Mouse (Mus musculus): ENCODE measurements around the gene Ccdc149.

Gene Ccdc149

GRCm38 (mm10) chr5:52382837-52383236 is 88.5 kb downstream of the Ccdc149 start:
- DNase-seq (ENCODE audit: low spot score in 2 of 2): no peak

- DNase-seq (ENCODE audit: low spot score in 2 of 2): no peak
Measured at GRCm38 (mm10) chr5:52375847-52376246, 95.5 kb downstream of the Ccdc149 start.

- DNase-seq (ENCODE audit: low spot score in 2 of 2): no peak
Measured at GRCm38 (mm10) chr5:52370901-52371300, 100.4 kb downstream of the Ccdc149 start.

- no peak for DNase-seq (ENCODE audit: low spot score in 2 of 2)
Measured at GRCm38 (mm10) chr5:52367866-52368840, 103.2 kb downstream of the Ccdc149 start.

GRCm38 (mm10) chr5:52366661-52367060 is 104.7 kb downstream of the Ccdc149 start:
- no peak for DNase-seq (ENCODE audit: low spot score in 2 of 2)

GRCm38 (mm10) chr5:52365930-52366329 is 105.4 kb downstream of the Ccdc149 start:
- DNase-seq (ENCODE audit: low spot score in 2 of 2): peak in 1 of 2 experiments; percentile 33

- DNase-seq (ENCODE audit: low spot score in 2 of 2): no peak
Measured at GRCm38 (mm10) chr5:52364521-52364920, 106.8 kb downstream of the Ccdc149 start.

- DNase-seq (ENCODE audit: low spot score in 2 of 2): peak in 1 of 2 experiments; percentile 12
Measured at GRCm38 (mm10) chr5:52363468-52364150, 107.7 kb downstream of the Ccdc149 start, which contains the start of gene Sod3. Gene Sod3 (plus strand): TSS chr5:52363791.

- DNase-seq (ENCODE audit: low spot score in 2 of 2): no peak
Measured at GRCm38 (mm10) chr5:52362776-52363467, 108.4 kb downstream of the Ccdc149 start.

- no peak for DNase-seq (ENCODE audit: low spot score in 2 of 2)
Measured at GRCm38 (mm10) chr5:52360286-52361049, 110.9 kb downstream of the Ccdc149 start.

GRCm38 (mm10) chr5:52358120-52358519 is 113.2 kb downstream of the Ccdc149 start:
- DNase-seq (ENCODE audit: low spot score in 2 of 2): no peak

GRCm38 (mm10) chr5:52357175-52357754 is 114.1 kb downstream of the Ccdc149 start:
- DNase-seq (ENCODE audit: low spot score in 2 of 2): no peak

- DNase-seq (ENCODE audit: low spot score in 2 of 2): no peak
Measured at GRCm38 (mm10) chr5:52355612-52356011, 115.7 kb downstream of the Ccdc149 start.

- DNase-seq (ENCODE audit: low spot score in 2 of 2): no peak
Measured at GRCm38 (mm10) chr5:52354441-52354840, 116.9 kb downstream of the Ccdc149 start.

GRCm38 (mm10) chr5:52352730-52353129 is 118.6 kb downstream of the Ccdc149 start:
- no peak for DNase-seq (ENCODE audit: low spot score in 2 of 2)

GRCm38 (mm10) chr5:52351561-52351960 is 119.8 kb downstream of the Ccdc149 start:
- DNase-seq (ENCODE audit: low spot score in 2 of 2): no peak

GRCm38 (mm10) chr5:52350451-52350850 is 120.9 kb downstream of the Ccdc149 start:
- no peak for DNase-seq (ENCODE audit: low spot score in 2 of 2)

- no peak for DNase-seq (ENCODE audit: low spot score in 2 of 2)
Measured at GRCm38 (mm10) chr5:52346890-52347289, 124.4 kb downstream of the Ccdc149 start.

GRCm38 (mm10) chr5:52339134-52339533 is 132.2 kb downstream of the Ccdc149 start:
- no peak for DNase-seq (ENCODE audit: low spot score in 2 of 2)

GRCm38 (mm10) chr5:52335590-52335989 is 135.7 kb downstream of the Ccdc149 start:
- no peak for DNase-seq (ENCODE audit: low spot score in 2 of 2)

GRCm38 (mm10) chr5:52332120-52332519 is 139.2 kb downstream of the Ccdc149 start:
- DNase-seq (ENCODE audit: low spot score in 2 of 2): no peak
